Mouse (Mus musculus) testis, adult 10 weeks (tissue): ENCODE results near the gene Rragd. TPM values are rescaled to one million over a fixed set of nuclear protein-coding genes. Genes with fewer than 3 reads are reported as not detected.

Experiments used
- polyA plus RNA-seq: library from polyadenylated mRNA; stranded (reverse); fragments of 350-450 nt; fragmentation: Illumina TruSeq; extraction: RNeasy Lipid Tissue Mini Kit (QIAGEN cat#74804); gene quantifications from one replicate; pipeline ENCODE4 v1.2.3, GENCODE M21; 2014; ENCODE audit warnings: low read depth, low replicate concordance

The Rragd gene
- polyA plus RNA-seq, result 10.1 TPM

DNA sequence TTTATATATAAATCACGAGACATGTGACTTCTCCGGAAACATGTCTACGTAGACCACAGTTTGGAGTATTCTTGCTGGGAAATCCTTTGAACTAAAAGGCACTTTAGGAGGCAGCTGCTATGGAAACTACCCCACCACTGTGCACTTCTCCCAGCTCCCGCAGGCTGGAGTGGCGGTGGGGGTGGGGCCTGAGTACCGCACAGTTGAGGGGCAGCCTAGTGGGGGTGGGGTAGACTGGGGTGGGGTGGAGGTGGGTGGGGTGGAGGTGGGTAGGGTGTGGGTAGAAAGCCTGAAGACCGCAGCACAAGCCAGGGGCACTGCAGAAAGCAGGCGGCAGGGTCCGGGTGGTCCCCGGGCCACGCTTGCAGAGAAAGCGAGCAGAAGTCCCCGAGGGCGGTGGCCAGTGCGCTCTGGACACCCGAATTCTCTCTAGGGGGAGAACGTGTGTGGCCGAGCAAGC lies at the start of gene Rragd:
Rragd (plus strand) TSS at position 322 of the 460 bp plus-strand sequence.

DNA sequence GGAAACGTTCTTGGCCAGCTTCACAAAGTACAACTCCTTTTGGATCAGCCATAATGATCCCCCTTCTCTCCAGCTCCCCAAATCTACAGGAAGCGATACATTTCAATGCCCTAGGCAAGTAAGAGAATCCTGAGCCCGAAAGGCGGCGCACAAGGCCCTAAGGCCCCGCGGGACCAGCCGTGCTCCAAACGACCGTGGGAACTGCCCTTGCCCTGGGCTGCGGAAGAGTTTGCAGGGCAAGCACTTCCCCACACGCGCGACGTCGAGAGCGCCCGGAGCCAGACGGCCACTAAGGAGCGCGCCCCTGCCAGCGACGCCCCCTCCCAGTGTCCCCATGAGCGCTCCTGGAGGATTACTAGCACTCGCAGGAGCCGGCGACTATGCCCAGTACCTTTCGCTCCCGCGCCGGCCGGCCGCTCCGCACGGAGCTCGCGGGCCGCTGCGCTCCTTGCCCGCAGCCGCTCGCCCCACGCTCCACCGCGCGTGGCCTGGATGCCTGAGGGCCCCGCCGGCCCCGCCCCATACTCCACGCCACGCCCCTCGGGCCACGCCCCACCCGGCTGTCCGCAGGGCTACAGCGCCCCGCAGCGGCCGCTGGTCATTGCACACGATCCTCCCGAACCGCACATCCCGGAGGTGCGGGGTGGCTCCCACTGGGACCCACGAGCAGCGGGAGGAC lies 32.3 kb upstream of the Rragd start, which contains the start of gene Ankrd6:
Ankrd6 (minus strand) TSS at position 486 of the 679 bp plus-strand sequence.

DNA sequence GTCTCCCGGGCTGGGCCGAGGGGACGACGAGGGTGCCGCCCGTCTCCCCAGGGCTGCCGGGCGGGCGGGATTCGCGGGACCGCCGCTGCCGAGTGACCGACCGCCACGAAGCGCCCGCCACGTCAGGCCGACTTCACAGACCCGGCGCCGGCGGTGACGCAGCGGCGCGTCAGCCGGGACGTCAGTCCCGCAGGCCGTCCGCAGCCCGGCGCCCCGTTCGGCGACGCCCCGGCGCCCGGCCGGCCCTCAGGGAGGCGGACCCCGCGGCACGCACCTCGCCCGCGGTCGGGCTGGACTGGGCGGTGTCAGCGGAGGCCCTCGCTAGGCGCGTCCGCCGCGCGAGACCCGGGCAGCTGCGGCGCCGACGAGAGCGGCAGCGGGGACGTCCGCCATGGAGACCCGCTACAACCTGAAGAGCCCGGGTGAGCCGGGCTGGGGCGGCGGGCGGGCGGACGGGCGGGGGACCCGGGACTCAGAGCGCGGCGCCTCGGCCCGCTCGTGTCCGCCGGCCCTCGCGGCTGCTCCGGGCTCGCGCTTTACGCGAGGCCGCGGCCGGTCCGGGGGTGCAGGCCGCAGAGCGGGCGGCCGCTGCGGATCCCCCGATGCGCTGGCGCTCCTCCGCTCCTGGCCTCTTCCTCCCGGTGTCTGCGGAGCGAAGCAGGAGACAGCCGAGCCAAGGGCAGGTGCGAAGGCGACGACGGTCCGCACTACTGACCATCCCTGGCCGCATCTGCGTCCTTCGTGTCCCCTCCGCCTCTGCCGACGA lies 48.5 kb downstream of the Rragd start, which contains the start of gene Ube2j1:
Ube2j1 (plus strand) TSS at position 222 of the 766 bp plus-strand sequence.

DNA sequence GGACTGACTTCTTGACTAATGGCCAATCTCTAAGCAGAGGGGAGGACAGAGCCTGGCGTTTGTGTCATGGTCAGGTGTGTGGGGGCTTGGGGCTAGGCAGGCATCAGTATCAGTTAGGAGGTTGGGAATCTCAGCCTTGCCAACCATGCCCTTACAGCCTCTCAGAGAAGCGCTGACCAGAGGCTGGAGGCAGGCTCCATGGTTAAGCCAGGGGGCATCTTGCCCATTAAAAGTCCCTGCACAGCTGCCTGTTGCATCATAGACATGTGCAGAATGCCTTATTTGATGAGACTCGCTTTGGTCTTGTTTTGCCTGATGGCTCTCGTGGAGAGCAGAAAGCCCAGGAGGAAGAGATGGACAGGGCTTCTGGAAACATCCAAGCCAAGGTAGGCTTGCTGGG lies 80.1 kb downstream of the Rragd start, which contains the start of gene Gabrr2:
Gabrr2 (plus strand) TSS at position 19 of the 400 bp plus-strand sequence.

Other genes starting within 250 kb of the Rragd start
- gene Lyrm2, start 182.8 kb upstream of the Rragd start, polyA plus RNA-seq, result 67.8 TPM
- gene Ankrd6, start 32.2 kb upstream of the Rragd start, polyA plus RNA-seq, result 1.5 TPM
- gene Ube2j1, start 48.4 kb downstream of the Rragd start, polyA plus RNA-seq, result 512 TPM
- gene Gabrr2, start 80.0 kb downstream of the Rragd start, polyA plus RNA-seq, result not detected
- gene Gabrr1, start 149.5 kb downstream of the Rragd start, polyA plus RNA-seq, result not detected
- 1.3 TPM for gene Pm20d2, start 206.7 kb downstream of the Rragd start, polyA plus RNA-seq
- gene Srsf12, start 226.0 kb downstream of the Rragd start, polyA plus RNA-seq, result 1.6 TPM